Mouse (Mus musculus): ENCODE results near the gene Crat. TPM values are rescaled to one million over a fixed set of nuclear protein-coding genes. Genes with fewer than 3 reads are reported as not detected.

The Crat gene
- total RNA-seq, 2 experiments from 2014 or later, result 33.2 to 33.3 TPM

- no peak for DNase-seq
- intact Hi-C loops (cut with DNase I), result no loop called here
These were observed 7.0 kb downstream of the Crat start for GRCm38 (mm10) chr2:30408452-30409100.

DNA sequence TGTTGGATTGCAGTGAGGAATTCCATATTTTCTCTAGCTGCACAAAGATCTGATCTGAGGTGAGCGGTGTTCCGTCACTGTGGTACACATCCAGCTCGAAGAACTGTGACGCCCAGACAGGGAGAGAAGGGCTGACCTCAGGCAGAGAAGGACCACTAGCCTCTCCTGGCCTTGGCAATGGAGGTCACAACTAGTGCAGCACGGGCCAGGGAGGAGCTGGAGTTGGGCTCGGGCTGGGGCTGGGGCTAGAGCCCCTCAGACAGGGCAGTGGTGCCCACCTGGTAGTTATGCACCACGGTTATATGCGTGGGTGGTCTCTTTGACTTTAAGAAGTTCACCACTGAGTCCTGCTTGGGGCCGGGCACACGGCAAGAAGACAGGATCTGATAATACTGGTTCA is 7.8 kb downstream of the Crat start:
- intact Hi-C loops (cut with DNase I), result no loop called here
- no peak for DNase-seq

DNA sequence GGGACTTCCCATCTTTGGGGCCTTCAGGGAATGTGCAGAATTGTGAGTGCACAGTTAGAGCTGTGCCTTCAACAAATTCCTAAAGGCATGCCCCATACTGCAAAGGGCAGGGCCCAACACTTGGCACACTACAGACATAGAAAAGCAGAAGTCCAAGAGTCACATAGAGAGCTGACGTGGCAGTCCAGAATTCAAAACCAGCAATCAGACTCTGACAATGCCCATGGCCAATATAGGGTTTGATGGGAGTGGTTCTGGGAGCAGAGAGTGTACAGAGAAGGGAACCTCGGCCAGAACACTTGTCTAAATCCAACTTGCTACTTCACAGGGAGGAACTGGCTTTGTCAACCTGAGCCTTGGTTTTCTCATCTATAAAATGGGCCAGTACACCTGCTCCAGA is 8.4 kb downstream of the Crat start:
- no peak for DNase-seq
- intact Hi-C loops (cut with DNase I), result no loop called here

GRCm38 (mm10) chr2:30403870-30404269 is 11.7 kb downstream of the Crat start:
- DNase-seq, result no peak
- intact Hi-C loops (cut with DNase I), result no loop called here

GRCm38 (mm10) chr2:30402843-30403242 is 12.8 kb downstream of the Crat start:
- DNase-seq, result peak; percentile 25
- intact Hi-C loops (cut with DNase I), result no loop called here

DNA sequence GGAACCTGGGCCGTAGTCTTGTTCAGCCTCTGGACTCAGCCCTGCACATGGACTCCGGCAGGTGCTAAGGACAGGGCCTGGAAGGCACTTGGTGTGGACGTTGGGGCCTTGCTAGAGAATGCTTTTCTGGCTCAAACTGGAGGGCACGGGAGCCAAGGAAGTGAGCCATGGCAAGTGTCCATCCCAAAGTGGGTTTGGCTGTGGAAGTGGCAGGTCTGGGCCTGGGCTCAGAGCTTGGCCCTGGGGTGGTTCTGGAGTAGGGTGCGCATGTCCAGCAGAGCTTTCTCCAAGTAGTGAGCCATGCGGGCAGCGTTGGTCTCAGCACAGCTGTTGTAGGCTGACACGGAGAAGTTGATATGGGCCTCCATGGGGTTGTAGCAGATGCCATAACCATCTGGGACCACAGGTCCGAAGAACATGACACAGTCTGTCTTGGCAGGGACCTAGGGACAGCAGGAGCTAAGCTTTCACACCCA is 13.2 kb downstream of the Crat start:
- DNase-seq, result peak; percentile 47
- intact Hi-C loops (cut with DNase I), result no loop called here

- intact Hi-C loops (cut with DNase I), result no loop called here
- no peak for DNase-seq
These were observed 14.0 kb downstream of the Crat start for GRCm38 (mm10) chr2:30401581-30401980.

DNA sequence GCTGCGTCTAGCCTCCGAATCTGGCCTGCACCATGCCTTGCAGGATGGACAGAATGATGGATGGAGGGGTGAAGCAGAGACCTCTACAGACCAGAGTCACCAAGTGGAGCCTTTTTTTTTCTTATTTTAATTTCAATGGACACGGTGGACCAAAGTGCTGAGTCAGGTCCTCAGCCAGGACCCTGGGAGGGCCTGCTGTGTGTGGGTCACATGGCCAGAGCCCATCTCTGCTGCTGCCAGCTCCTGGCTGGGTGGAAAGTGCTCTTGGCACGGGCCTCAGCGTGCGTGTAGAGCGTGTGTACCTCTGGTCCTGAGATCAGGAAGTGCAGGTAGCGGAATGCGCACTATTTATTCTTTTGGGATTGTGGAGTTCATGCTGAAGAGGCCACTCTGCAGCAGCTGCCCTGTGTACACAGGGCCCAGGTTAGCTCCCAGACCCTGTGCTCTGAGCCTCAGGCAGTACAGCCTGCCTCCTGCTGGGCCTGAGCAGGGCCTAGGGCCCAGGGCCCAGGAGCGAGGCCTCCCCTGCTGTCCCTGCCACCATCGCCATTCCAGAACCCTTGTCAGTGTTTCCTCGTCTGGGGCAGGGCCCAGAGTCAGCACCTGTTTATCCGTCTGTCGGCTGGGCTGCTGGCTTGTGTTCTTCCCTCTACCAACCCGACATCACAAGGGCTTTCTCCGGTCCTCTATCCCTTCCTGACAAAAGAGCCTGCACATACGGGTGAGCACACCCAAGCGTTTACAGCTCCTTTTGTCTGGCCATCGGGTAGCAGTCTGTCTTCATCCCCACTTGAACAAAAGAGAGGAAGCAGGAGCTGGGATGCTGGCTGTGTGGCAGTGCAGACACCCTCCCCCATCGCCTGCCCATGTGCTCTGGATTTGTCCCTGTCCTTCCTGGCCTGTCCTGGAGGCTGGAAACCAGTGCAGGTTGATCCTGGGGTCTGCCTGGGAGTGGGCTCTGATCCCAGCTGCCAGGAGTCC is 16.1 kb downstream of the Crat start:
- DNase-seq, result peak; percentile 43
- intact Hi-C loops (cut with DNase I), result no loop called here

DNA sequence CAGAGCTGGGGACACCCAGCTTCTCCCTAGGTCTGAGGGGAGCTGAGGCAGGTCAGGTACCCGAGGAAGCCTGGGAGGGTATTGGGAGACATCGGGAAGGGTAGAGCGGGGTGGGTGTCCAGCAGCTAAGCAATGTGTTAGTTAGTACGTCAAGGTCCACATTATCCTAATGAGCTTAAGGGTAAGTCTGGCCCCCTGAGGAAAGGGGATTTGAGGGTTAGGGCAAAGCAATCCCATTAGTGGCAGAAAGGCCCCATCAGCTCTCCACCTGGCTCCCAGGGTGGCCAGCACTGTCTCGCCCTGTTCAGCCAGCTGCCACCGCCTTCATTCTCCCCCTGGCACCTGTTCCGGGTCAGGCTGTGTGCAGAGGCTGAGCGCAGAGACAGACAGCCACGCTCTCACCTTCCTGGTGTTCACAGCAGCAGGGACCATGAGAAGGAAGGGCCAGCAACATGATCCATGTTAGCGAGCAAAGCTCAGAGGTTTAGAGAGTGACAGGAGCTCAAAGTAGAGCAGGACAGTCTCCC is 17.6 kb downstream of the Crat start:
- intact Hi-C loops (cut with DNase I), result no loop called here

GRCm38 (mm10) chr2:30396246-30396645 is 19.4 kb downstream of the Crat start:
- intact Hi-C loops (cut with DNase I), result no loop called here
- DNase-seq, result no peak

More for the DNA sequence above, 17.6 kb downstream of the Crat start:
- no peak for DNase-seq

DNA sequence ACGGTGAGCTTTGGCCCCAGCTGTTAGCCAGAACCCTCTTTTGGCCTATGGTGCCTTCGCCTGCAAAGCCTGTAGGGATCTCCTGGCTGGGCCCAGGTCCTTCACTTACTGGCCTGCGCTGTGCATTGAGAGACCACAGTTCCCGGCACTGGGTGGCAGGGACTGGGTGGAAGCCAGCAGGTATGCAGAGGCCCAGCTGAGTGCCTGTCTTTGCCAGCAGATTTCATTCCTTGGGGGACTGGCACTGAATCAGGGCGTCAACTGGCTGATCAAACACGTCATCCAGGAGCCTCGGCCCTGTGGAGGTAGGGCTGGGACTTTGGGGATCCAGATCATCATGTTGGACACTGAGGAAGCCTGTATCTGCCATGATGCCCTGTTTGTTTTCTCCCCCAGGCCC is 19.9 kb downstream of the Crat start:
- no peak for DNase-seq
- intact Hi-C loops (cut with DNase I), result no loop called here

- DNase-seq, result no peak
- intact Hi-C loops (cut with DNase I), result no loop called here
These were observed 22.3 kb downstream of the Crat start for GRCm38 (mm10) chr2:30393370-30393656.

GRCm38 (mm10) chr2:30392577-30393369 is 22.8 kb downstream of the Crat start:
- intact Hi-C loops (cut with DNase I), result no loop called here
- peak; percentile 92 for DNase-seq

- intact Hi-C loops (cut with DNase I), result no loop called here
These were observed 23.5 kb downstream of the Crat start, which contains the start of gene Dolpp1 for GRCm38 (mm10) chr2:30392114-30392576. Gene Dolpp1, plus strand, starts transcription at chr2:30392254.

GRCm38 (mm10) chr2:30389000-30389399 is 26.6 kb downstream of the Crat start:
- intact Hi-C loops (cut with DNase I), result no loop called here
- DNase-seq, result no peak

More at GRCm38 (mm10) chr2:30392114-30392576, 23.5 kb downstream of the Crat start, which contains the start of gene Dolpp1:
- DNase-seq, result peak; percentile 99

DNA sequence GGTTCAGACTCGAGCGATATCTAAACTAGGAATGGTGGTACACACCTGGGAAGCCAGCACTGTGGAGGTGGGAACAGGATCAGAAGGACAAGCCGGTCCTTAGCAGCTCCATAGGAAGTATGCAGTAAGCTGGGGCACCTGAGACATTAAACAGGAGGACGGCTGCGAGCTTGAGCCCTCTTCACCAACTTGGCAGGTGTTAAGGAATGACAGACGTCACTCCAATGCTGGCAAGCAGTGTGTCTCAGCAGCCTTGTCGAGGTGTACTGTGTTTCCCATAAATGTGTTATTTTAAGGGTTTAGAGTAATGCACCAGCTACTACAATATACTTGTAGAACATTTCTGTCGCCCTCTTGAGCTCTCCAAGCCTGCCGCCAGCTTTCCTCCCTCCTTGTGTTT is 28.7 kb downstream of the Crat start:
- intact Hi-C loops (cut with DNase I), result no loop called here
- DNase-seq, result no peak

- no peak for DNase-seq
- intact Hi-C loops (cut with DNase I), result no loop called here
These were observed 30.0 kb downstream of the Crat start for GRCm38 (mm10) chr2:30385591-30385990.

- no peak for DNase-seq
- intact Hi-C loops (cut with DNase I), result no loop called here
These were observed 30.8 kb downstream of the Crat start for GRCm38 (mm10) chr2:30384814-30385213.

GRCm38 (mm10) chr2:30381377-30381725 is 34.3 kb downstream of the Crat start:
- DNase-seq, result no peak
- intact Hi-C loops (cut with DNase I), result no loop called here

- no peak for DNase-seq
- intact Hi-C loops (cut with DNase I), result no loop called here
These were observed 34.8 kb downstream of the Crat start for GRCm38 (mm10) chr2:30380564-30381376.

Measured in left cerebral cortex, postnatal 4 days (tissue).